Mouse (Mus musculus) lung, adult 2 months (tissue): ENCODE results near the gene Urgcp.

Experiments
- CTCF ChIP-seq: fragments of 200-500 bp; IDR thresholded peaks from 2 replicates; pipeline ENCODE4 v1.5.1; 2011; ENCODE audit warnings: mild to moderate bottlenecking, low read length, control low read depth; ENCODE audit not compliant: insufficient read depth
- POLR2A ChIP-seq: fragments of 200-500 bp; IDR thresholded peaks from 2 replicates; pipeline ENCODE4 v1.6.1; 2011; ENCODE audit warnings: low read depth, mild to moderate bottlenecking, control low read depth, low read length, borderline replicate concordance; ENCODE audit errors: extremely low read depth

- no peak for TF ChIP-seq CTCF
- TF ChIP-seq POLR2A: no peak
These were observed 46.5 kb downstream of the Urgcp start, which contains the start of gene Mrps24 for GRCm38 (mm10) chr11:5715630-5716105.
